Mouse (Mus musculus) ES-Bruce4 (cell line): Measurements from ENCODE around the gene C1ql4. TPM values are rescaled to one million over a fixed set of nuclear protein-coding genes. Genes with fewer than 3 reads are reported as not detected.
A peak's percentile ranks its signal among the peaks of the same experiment; 100 is the strongest.

Experiments
- H3K27ac ChIP-seq: 2 replicates; pipeline ENCODE4 v1.5.1; 2012; ENCODE audit warnings: low read length, inconsistent platforms; ENCODE audit not compliant: insufficient read depth
- H3K27me3 ChIP-seq: 2 replicates; pipeline ENCODE4 v1.6.1; 2012; ENCODE audit warnings: mild to moderate bottlenecking, low read length, inconsistent platforms; ENCODE audit not compliant: control insufficient read depth, poor library complexity, insufficient read depth, severe bottlenecking
- H3K36me3 ChIP-seq: 2 replicates; pipeline ENCODE4 v1.6.1; 2012; ENCODE audit warnings: inconsistent platforms, mild to moderate bottlenecking, low read length, moderate library complexity; ENCODE audit not compliant: control insufficient read depth, poor library complexity, insufficient read depth, severe bottlenecking
- H3K4me1 ChIP-seq: one replicate; pipeline ENCODE4 v1.8.1; 2011; ENCODE audit warnings: low read length; ENCODE audit not compliant: control insufficient read depth, insufficient read depth
- H3K4me3 ChIP-seq: 2 replicates; pipeline ENCODE4 v1.5.1; 2011; ENCODE audit warnings: low read depth, mild to moderate bottlenecking, low read length
- H3K9ac ChIP-seq: 2 replicates; pipeline ENCODE4 v1.6.1; 2012; ENCODE audit warnings: low read depth, mild to moderate bottlenecking, inconsistent platforms; ENCODE audit not compliant: poor library complexity, severe bottlenecking
- H3K9me3 ChIP-seq: replicated peaks from 2 replicates; pipeline ENCODE4 v1.6.1; 2012; ENCODE audit warnings: mild to moderate bottlenecking, low read length, inconsistent platforms; ENCODE audit not compliant: control insufficient read depth, poor library complexity, insufficient read depth, severe bottlenecking
- CTCF ChIP-seq: IDR thresholded peaks from one replicate; pipeline ENCODE4 v1.8.1; 2011; ENCODE audit warnings: low read depth, low read length
- EP300 ChIP-seq: IDR thresholded peaks from 2 replicates; pipeline ENCODE4 v1.6.1; 2011; ENCODE audit warnings: low read depth, low read length; ENCODE audit not compliant: insufficient read depth
- POLR2A ChIP-seq: IDR thresholded peaks from one replicate; pipeline ENCODE4 v1.8.1; 2011; ENCODE audit warnings: low read length; ENCODE audit not compliant: insufficient read depth
- polyA plus RNA-seq: library from polyadenylated mRNA; stranded (reverse); fragments of >200 nt; gene quantifications from 2 replicates; pipeline ENCODE4 v1.2.4, GENCODE M21; 2011; ENCODE audit warnings: low read depth; ENCODE audit not compliant: missing spikeins, insufficient read depth, insufficient read length

The C1ql4 gene
- polyA plus RNA-seq, 1 experiment = 0.96 TPM

- Histone ChIP-seq H3K4me1 (peaks cover 5% of the 10 kb centered on the region), H3K9me3 (no peaks in the 10 kb centered on the region), H3K4me3 (no peak overlapping the region; the same call in 1 of the 2 replicates), H3K27ac (peak overlapping the region; percentile 84), H3K27me3 (no peaks in the 10 kb centered on the region), H3K36me3 (no peaks in the 10 kb centered on the region), H3K9ac (peak overlapping the region; percentile 67)
- TF ChIP-seq POLR2A (no peak), CTCF (no peak)
These were observed 26.9 kb upstream of the C1ql4 start for GRCm38 (mm10) chr15:99114312-99115064.

- H3K27me3 ChIP-seq = no peaks in the 10 kb centered on the region
- no peaks in the 10 kb centered on the region for H3K9me3 ChIP-seq
- peak overlapping the region; percentile 67 for H3K4me3 ChIP-seq
- TF ChIP-seq EP300 = no peak
- TF ChIP-seq CTCF = peak; percentile 38
- no peak for TF ChIP-seq POLR2A
- H3K27ac ChIP-seq = peak overlapping the region; percentile 23; the same call in 1 of the 2 replicates
- peak overlapping the region; percentile 27 for H3K9ac ChIP-seq
- H3K36me3 ChIP-seq = no peaks in the 10 kb centered on the region
- peaks cover 5% of the 10 kb centered on the region for H3K4me1 ChIP-seq
These were observed 25.9 kb upstream of the C1ql4 start for GRCm38 (mm10) chr15:99113396-99113975.

- H3K4me3 ChIP-seq = peak overlapping the region; percentile 67
- TF ChIP-seq CTCF = no peak
- TF ChIP-seq EP300 = no peak
- TF ChIP-seq POLR2A = no peak
- no peak overlapping the region for H3K9ac ChIP-seq
- no peaks in the 10 kb centered on the region for H3K27me3 ChIP-seq
- H3K4me1 ChIP-seq = peaks cover 5% of the 10 kb centered on the region
- no peak overlapping the region for H3K27ac ChIP-seq
- no peaks in the 10 kb centered on the region for H3K36me3 ChIP-seq
- no peaks in the 10 kb centered on the region for H3K9me3 ChIP-seq
These were observed 25.3 kb upstream of the C1ql4 start for GRCm38 (mm10) chr15:99112843-99113395.

- Histone ChIP-seq H3K4me1 (peaks cover 5% of the 10 kb centered on the region), H3K4me3 (no peak overlapping the region)
- TF ChIP-seq EP300 = no peak
- no peak for TF ChIP-seq CTCF
- no peak for TF ChIP-seq POLR2A
These were observed 24.2 kb upstream of the C1ql4 start for GRCm38 (mm10) chr15:99111809-99112208.

GRCm38 (mm10) chr15:99111139-99111538 lies 23.5 kb upstream of the C1ql4 start:
- H3K27me3 ChIP-seq = no peaks in the 10 kb centered on the region
- H3K4me1 ChIP-seq = peaks cover 5% of the 10 kb centered on the region
- H3K27ac ChIP-seq = no peak overlapping the region
- H3K9me3 ChIP-seq = 0 out of 2 replicates have a peak, but pooled peaks cover under 1% of the 10 kb centered on the region
- no peak for TF ChIP-seq POLR2A
- no peak for TF ChIP-seq CTCF
- TF ChIP-seq EP300 = no peak
- no peaks in the 10 kb centered on the region for H3K36me3 ChIP-seq
- H3K9ac ChIP-seq = no peak overlapping the region
- H3K4me3 ChIP-seq = no peak overlapping the region

More at GRCm38 (mm10) chr15:99111809-99112208, 24.2 kb upstream of the C1ql4 start:
- no peak overlapping the region for H3K9ac ChIP-seq
- no peaks in the 10 kb centered on the region for H3K9me3 ChIP-seq
- H3K27me3 ChIP-seq = no peaks in the 10 kb centered on the region
- H3K27ac ChIP-seq = no peak overlapping the region
- no peaks in the 10 kb centered on the region for H3K36me3 ChIP-seq

GRCm38 (mm10) chr15:99107866-99108265 lies 20.2 kb upstream of the C1ql4 start:
- H3K36me3 ChIP-seq = no peaks in the 10 kb centered on the region
- no peak for TF ChIP-seq CTCF
- no peak for TF ChIP-seq POLR2A
- no peak for TF ChIP-seq EP300
- H3K9me3 ChIP-seq = 0 out of 2 replicates have a peak, but pooled peaks cover 2% of the 10 kb centered on the region
- H3K4me1 ChIP-seq = peaks cover 3% of the 10 kb centered on the region
- no peak overlapping the region for H3K9ac ChIP-seq
- no peak overlapping the region for H3K4me3 ChIP-seq
- no peaks in the 10 kb centered on the region for H3K27me3 ChIP-seq
- H3K27ac ChIP-seq = no peak overlapping the region
